Comparison of ENCODE assay signal across 11 mouse cellular contexts in genomic region chr3:21891819-21892480, GRCm38 (mm10).
DNase-seq lines count a peak whose midpoint lies in the region; ATAC-seq and TF ChIP-seq lines count a peak whose summit lies in the region.
"Had no signal": no experiment of that assay in that cellular context is flagged by ENCODE, and none has a peak within 500 bp of the region (broad histone marks: within the 10 kb centered on the region; RNA-seq: fewer than 3 reads in every experiment).

No protein-coding gene starts in this region.

- H3K4me1 ChIP-seq in ES-E14 (ENCODE audit: control insufficient read depth in 2 of 2, insufficient read depth in 2 of 2, low read length in 2 of 2, poor library complexity in 1 of 2): peaks cover 9 to 10% of the 10 kb centered on the region in 2 experiments; a peak in 3 of 4 replicates
- no peaks in the 10 kb centered on the region for H3K4me1 ChIP-seq in hindbrain, embryonic 11.5 days (replicated peaks; ENCODE audit: control insufficient read depth, insufficient read depth, low read length)
- H3K4me1 ChIP-seq in midbrain, embryonic 16.5 days (ENCODE audit: control insufficient read depth, insufficient read depth, low read length): peaks cover 3% of the 10 kb centered on the region
- H3K4me1 ChIP-seq in kidney, adult 2 months (ENCODE audit: control insufficient read depth, insufficient read depth, low read length): peaks cover 3% of the 10 kb centered on the region; the same call in 1 of the 2 replicates

- H3K4me3 ChIP-seq in ES-E14 (ENCODE audit: insufficient read depth in 1 of 2, low read depth in 1 of 2, low read length in 2 of 2, poor library complexity in 1 of 2, severe bottlenecking in 1 of 2): peak overlapping the region in 1 of 2 experiments; percentile 25; a peak in 2 of 4 replicates
- H3K4me3 ChIP-seq in hindbrain, embryonic 11.5 days (ENCODE audit: low read depth, low read length): no peak overlapping the region
- no peak overlapping the region for H3K4me3 ChIP-seq in midbrain, embryonic 16.5 days (ENCODE audit: low read depth, low read length)
- no peak overlapping the region for H3K4me3 ChIP-seq in kidney, adult 2 months (ENCODE audit: insufficient read depth, low read depth, low read length)
- H3K4me3 ChIP-seq: kidney, embryonic 15.5 days had no signal

- no peaks in the 10 kb centered on the region for H3K9me3 ChIP-seq in ES-E14 (ENCODE audit: control insufficient read depth, insufficient read depth, low read depth, low read length)
- H3K9me3 ChIP-seq in hindbrain, embryonic 11.5 days (ENCODE audit: control insufficient read depth, low read length): no peaks in the 10 kb centered on the region
- H3K9me3 ChIP-seq in midbrain, embryonic 16.5 days (replicated peaks; ENCODE audit: control insufficient read depth, low read length, poor library complexity, severe bottlenecking): no peaks in the 10 kb centered on the region
- H3K9me3 ChIP-seq: kidney, embryonic 15.5 days had no signal

- peak overlapping the region; percentile 15; the same call in 1 of the 2 replicates for H3K9ac ChIP-seq in ES-E14 (ENCODE audit: insufficient read depth, low read depth, low read length, poor library complexity, severe bottlenecking)
- H3K9ac ChIP-seq in hindbrain, embryonic 11.5 days (ENCODE audit: low read depth, low read length): no peak overlapping the region
- no peak overlapping the region for H3K9ac ChIP-seq in midbrain, embryonic 16.5 days (ENCODE audit: low read depth, low read length)
- H3K9ac ChIP-seq: kidney, embryonic 15.5 days had no signal

- peak; percentile 90 for ATAC-seq in hindbrain, embryonic 11.5 days (ENCODE audit: low FRiP score)
- 0 out of 2 replicates have a peak, but pooled peaks have one; percentile 41 for ATAC-seq in midbrain, embryonic 16.5 days
- no peak for ATAC-seq in CD4-positive, CD25-positive, alpha-beta regulatory T cell, adult 4 months

- TF ChIP-seq CTCF in kidney, adult 2 months (conservative IDR thresholded peaks at IDR 0.05; ENCODE audit: insufficient read depth, insufficient read length, low read depth, low read length): no peak

- peak; percentile 72 for DNase-seq in ES-E14 (ENCODE audit: low read depth, low spot score)
- DNase-seq in embryo, embryonic 11 days: peak; percentile 78
- peak; percentile 70 for DNase-seq in hindbrain, embryonic 11.5 days (ENCODE audit: low spot score)
- no peak for DNase-seq in frontal cortex, postnatal 36 days (ENCODE audit: low spot score in 2 of 2)
- DNase-seq in layer of hippocampus, postnatal 10 days (ENCODE audit: low spot score in 2 of 2): no peak
- DNase-seq in kidney, adult 2 months: no peak
- DNase-seq: heart, adult 11 months; heart, postnatal 36 days had no signal

- no peaks in the 10 kb centered on the region for H3K36me3 ChIP-seq in ES-E14 (ENCODE audit: control insufficient read depth, insufficient read depth, low read length, poor library complexity, severe bottlenecking)
- no peaks in the 10 kb centered on the region for H3K36me3 ChIP-seq in hindbrain, embryonic 11.5 days (ENCODE audit: control insufficient read depth, insufficient read depth, low read length)
- no peaks in the 10 kb centered on the region for H3K36me3 ChIP-seq in midbrain, embryonic 16.5 days (ENCODE audit: control insufficient read depth, insufficient read depth, low read length)
- H3K36me3 ChIP-seq in kidney, adult 2 months (ENCODE audit: control insufficient read depth, insufficient read depth, low read length): no peaks in the 10 kb centered on the region
- H3K36me3 ChIP-seq: kidney, embryonic 15.5 days had no signal

- TF ChIP-seq POLR2A in kidney, adult 2 months (IDR thresholded peaks at IDR 0.05; ENCODE audit: low read depth, low read length): no peak

- WGBS in hindbrain, embryonic 11.5 days: 20% methylated on average over 7 of the region's 7 CpGs
- 10% methylated on average over 7 of the region's 7 CpGs for WGBS in midbrain, embryonic 16.5 days
- WGBS in kidney, adult 2 months: 59% methylated on average over 7 of the region's 7 CpGs

- 0 out of 2 replicates have a peak overlapping the region, but pooled peaks have one; percentile 17 for H3K4me2 ChIP-seq in hindbrain, embryonic 11.5 days (replicated peaks; ENCODE audit: low read depth, low read length)
- H3K4me2 ChIP-seq in midbrain, embryonic 16.5 days (ENCODE audit: low read length): no peak overlapping the region
- H3K4me2 ChIP-seq: kidney, embryonic 15.5 days had no signal

- peak overlapping the region; percentile 95 for H3K27ac ChIP-seq in ES-E14 (ENCODE audit: insufficient read depth, low read depth, low read length, poor library complexity, severe bottlenecking)
- H3K27ac ChIP-seq in hindbrain, embryonic 11.5 days (ENCODE audit: low read depth, low read length): peak overlapping the region; percentile 71
- H3K27ac ChIP-seq in midbrain, embryonic 16.5 days (ENCODE audit: low read length): no peak overlapping the region
- no peak overlapping the region for H3K27ac ChIP-seq in kidney, adult 2 months (ENCODE audit: insufficient read depth, low read depth, low read length)

- no peaks in the 10 kb centered on the region for H3K27me3 ChIP-seq in hindbrain, embryonic 11.5 days (ENCODE audit: control insufficient read depth, insufficient read depth, low read length)
- H3K27me3 ChIP-seq in midbrain, embryonic 16.5 days (ENCODE audit: control insufficient read depth, insufficient read depth, low read depth, low read length): no peaks in the 10 kb centered on the region
- H3K27me3 ChIP-seq in kidney, adult 2 months (replicated peaks; ENCODE audit: control insufficient read depth, insufficient read depth, low read length): no peaks in the 10 kb centered on the region
- H3K27me3 ChIP-seq: kidney, embryonic 15.5 days had no signal

- in situ Hi-C loops in ES-E14 (cut with MboI; ENCODE audit: low sequenced_read_pairs in 2 of 2, unreplicated experiment in 2 of 2): no loop called here

TF ChIP-seq in ES-E14, 5 proteins besides CTCF, POLR2A, EP300 and RAD21:
- TF ChIP-seq ZC3H11A (IDR thresholded peaks at IDR 0.05; ENCODE audit: borderline replicate concordance, low read depth, low read length) (no peak), MAFK (IDR thresholded peaks at IDR 0.05; ENCODE audit: insufficient read depth, low read depth, low read length) (no peak), ZNF384 (IDR thresholded peaks at IDR 0.05; ENCODE audit: low read depth, low read length) (no peak), CHD2 (IDR thresholded peaks at IDR 0.05; ENCODE audit: low read depth, low read length) (peak; percentile 29; the same call in 1 of the 2 replicates), HCFC1 (IDR thresholded peaks at IDR 0.05; ENCODE audit: borderline replicate concordance, insufficient read depth, low read length) (no peak)
TF ChIP-seq in ES-E14: peak in this region for 1.

Comparison
In these comparisons a context has a peak if more than half of its experiments do, and no peak if none do; other contexts are left out.
1. DNase-seq: peak in ES-E14 (single experiment), embryo, embryonic 11 days (single experiment) and hindbrain, embryonic 11.5 days (single experiment); none in frontal cortex, postnatal 36 days (0 of 2), layer of hippocampus, postnatal 10 days (0 of 2) and kidney, adult 2 months (single experiment).
2. H3K27ac ChIP-seq: peak in ES-E14 (single experiment) and hindbrain, embryonic 11.5 days (single experiment); none in midbrain, embryonic 16.5 days (single experiment) and kidney, adult 2 months (single experiment).